Mouse (Mus musculus) embryonic fibroblast, embryonic 13.5 days (primary cell): ENCODE results near the gene C1qtnf9.

Source experiments
- CTCF ChIP-seq: IDR thresholded peaks from 2 replicates; pipeline ENCODE4 v1.5.1; 2011; ENCODE audit warnings: mild to moderate bottlenecking, control low read depth, low read length, moderate library complexity, borderline replicate concordance; ENCODE audit not compliant: insufficient read depth
- POLR2A ChIP-seq: IDR thresholded peaks from 2 replicates; pipeline ENCODE4 v1.6.1; 2011; ENCODE audit warnings: low read depth, mild to moderate bottlenecking, control low read depth, low read length, moderate library complexity

DNA sequence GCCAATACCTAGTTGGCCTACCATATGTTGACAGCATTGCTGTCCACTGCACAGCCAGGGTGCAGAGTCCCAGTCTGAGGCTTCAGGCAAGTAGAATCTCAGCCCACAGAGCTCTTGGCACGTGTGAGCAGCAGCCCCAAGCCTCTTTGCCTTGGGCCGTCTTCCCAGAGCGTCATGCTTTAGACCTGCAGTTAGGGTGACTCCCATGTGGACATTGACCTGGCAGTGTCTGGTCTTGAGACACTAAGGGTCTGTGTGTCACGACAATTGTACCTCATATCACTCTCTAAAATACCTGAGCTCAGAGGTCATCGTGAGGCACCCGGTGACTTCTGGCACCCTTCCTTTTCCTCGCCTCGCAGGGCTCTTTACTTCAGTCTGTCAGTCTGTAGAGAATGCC is 8.8 kb upstream of the C1qtnf9 start:
- TF ChIP-seq POLR2A (no peak), CTCF (no peak)
